Mouse (Mus musculus) kidney, embryonic 16.5 days (tissue): ENCODE measurements around the gene Knop1. TPM values are rescaled to one million over a fixed set of nuclear protein-coding genes. Genes with fewer than 3 reads are reported as not detected.

ENCODE experiments used
- ATAC-seq: fragments of 200-750 bp; cut with Nextera tagmentation; 2 replicates; pipeline ENCODE4 v1.8.0; 2017; ENCODE audit warnings: moderate TSS enrichment; ENCODE audit not compliant: low FRiP score, low TSS enrichment
- H3K27ac ChIP-seq: fragments of 300-500 bp; sonication (generic); 2 replicates; pipeline ENCODE4 v1.5.1; 2014; ENCODE audit warnings: low read length
- H3K27me3 ChIP-seq: fragments of 300-500 bp; sonication (generic); 2 replicates; pipeline ENCODE4 v1.6.1; 2014; ENCODE audit warnings: low read length, control low read depth, mixed read lengths; ENCODE audit not compliant: insufficient read depth
- H3K36me3 ChIP-seq: fragments of 300-500 bp; sonication (generic); 2 replicates; pipeline ENCODE4 v1.6.1; 2014; ENCODE audit warnings: low read length, control low read depth, mixed read lengths; ENCODE audit not compliant: insufficient read depth
- H3K4me1 ChIP-seq: fragments of 300-500 bp; sonication (generic); 2 replicates; pipeline ENCODE4 v1.6.1; 2014; ENCODE audit warnings: low read length, control low read depth, mixed read lengths; ENCODE audit not compliant: insufficient read depth
- H3K4me2 ChIP-seq: fragments of 300-500 bp; sonication (generic); replicated peaks from 2 replicates; pipeline ENCODE4 v1.6.1; 2014; ENCODE audit warnings: low read depth, low read length
- H3K4me3 ChIP-seq: fragments of 300-500 bp; sonication (generic); 2 replicates; pipeline ENCODE4 v1.5.1; 2014; ENCODE audit warnings: mild to moderate bottlenecking, low read length
- H3K9ac ChIP-seq: fragments of 300-500 bp; sonication (generic); replicated peaks from 2 replicates; pipeline ENCODE4 v1.6.1; 2014; ENCODE audit warnings: low read length
- H3K9me3 ChIP-seq: fragments of 300-500 bp; sonication (generic); 2 replicates; pipeline ENCODE4 v1.6.1; 2016; ENCODE audit warnings: low read length, control low read depth
- WGBS: fragments of 180-500 bp; shearing (Covaris S2); extraction: QIAGEN DNeasy Blood & Tissue Kit; methylation state at CpG from one replicate; pipeline ENCODE4 v1.1.7; 2014; 5-methylcytosine and 5-hydroxymethylcytosine counted together
- polyA plus RNA-seq: library from polyadenylated mRNA; unstranded; fragments of >200 nt; fragmentation: Nextera tagmentation; extraction: Ambion mirVana; gene quantifications from 2 replicates; pipeline ENCODE4 v1.2.1, GENCODE M21; 2015

Knop1 gene
- 95.7 and 113 TPM in 2 replicates for polyA plus RNA-seq

DNA sequence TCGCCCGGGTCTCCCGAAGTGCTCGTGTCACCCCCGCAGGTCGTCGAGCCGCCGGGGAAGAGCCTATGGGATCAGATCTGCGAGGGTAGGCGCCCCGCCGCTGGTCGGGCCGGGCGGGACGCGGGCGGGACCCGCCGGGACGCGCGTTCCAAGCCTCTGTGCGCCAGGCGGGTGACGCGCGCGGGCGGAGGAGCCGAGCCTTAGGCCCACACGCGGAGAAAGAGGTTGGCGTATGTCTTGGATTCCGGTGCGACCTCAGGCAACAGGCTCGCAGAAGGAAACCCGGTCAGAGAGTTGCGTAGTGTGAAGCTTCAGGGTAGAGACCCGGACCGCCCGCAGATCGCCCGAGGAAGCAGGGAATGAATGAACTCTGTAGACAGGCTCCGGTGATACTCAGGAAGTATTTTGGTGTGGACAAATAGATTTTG, at the start of gene Knop1:
Gene Knop1, minus strand, starts transcription at position 378 of the 428 bp plus-strand sequence.
- peak within 1 kb of the TSS; percentile 87 for H3K4me3 ChIP-seq
- H3K27ac ChIP-seq, result peak within 1 kb of the TSS; percentile 74
- H3K27me3 ChIP-seq, result no peaks in the 10 kb centered on the region
- H3K4me2 ChIP-seq, result peak within 1 kb of the TSS; percentile 63
- under 1% methylated on average over 46 of the region's 46 CpGs for WGBS
- H3K9ac ChIP-seq, result peak within 1 kb of the TSS; percentile 74
- no peaks in the 10 kb centered on the region for H3K9me3 ChIP-seq
- H3K4me1 ChIP-seq, result peaks cover 13% of the 10 kb centered on the region; the same call in 1 of the 2 replicates
- ATAC-seq, result peak; percentile 88
- H3K36me3 ChIP-seq, result peaks cover 16% of the 10 kb centered on the region; the same call in 1 of the 2 replicates

DNA sequence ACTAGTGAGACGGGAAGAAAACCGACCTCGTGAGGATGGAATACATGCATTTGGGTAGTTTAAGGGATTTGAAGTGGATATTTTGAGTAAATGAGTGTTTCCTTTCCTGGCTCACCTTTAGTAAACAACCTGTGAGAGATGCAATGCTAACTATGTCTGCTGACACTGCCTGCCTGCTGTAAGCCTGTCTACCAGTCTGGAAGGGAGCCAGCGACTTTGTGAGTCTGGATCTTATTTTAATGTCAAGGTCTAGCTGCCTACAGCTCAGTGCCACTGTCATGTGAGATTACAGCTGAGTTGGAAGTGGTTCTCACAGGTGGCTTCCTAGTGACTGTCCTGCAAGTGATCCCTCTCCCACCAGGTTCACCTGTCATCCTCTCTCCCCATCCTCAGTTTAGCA, 48.5 kb upstream of the Knop1 start:
- 90% methylated on average over 4 of the region's 4 CpGs for WGBS
- no peak for ATAC-seq
- H3K27ac ChIP-seq, result no peak overlapping the region

DNA sequence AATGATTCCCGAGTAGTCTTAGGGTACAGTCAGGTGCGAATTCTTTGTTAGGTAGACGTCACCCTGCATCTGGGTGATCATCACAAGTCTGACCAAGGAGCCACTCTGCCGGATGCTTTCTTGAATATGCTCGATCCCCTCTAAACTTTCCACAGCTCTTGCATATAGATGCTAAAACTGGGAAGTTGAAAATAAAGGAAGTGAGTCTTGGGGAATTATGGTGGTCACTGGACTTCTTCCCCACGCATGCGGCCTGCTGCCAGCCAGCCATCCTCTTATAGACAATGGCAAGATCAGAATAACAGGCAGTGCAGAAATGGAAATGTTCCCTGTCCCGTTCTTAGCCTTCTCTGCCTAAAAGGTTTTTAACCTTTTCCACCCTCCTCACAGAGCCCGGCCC, 47.8 kb upstream of the Knop1 start:
- H3K9me3 ChIP-seq, result no peaks in the 10 kb centered on the region
- ATAC-seq, result no peak

More for the DNA sequence above, 48.5 kb upstream of the Knop1 start:
- Histone ChIP-seq H3K9ac (no peak overlapping the region), H3K4me3 (no peak overlapping the region), H3K36me3 (no peaks in the 10 kb centered on the region), H3K4me1 (peaks cover 6% of the 10 kb centered on the region; the same call in 1 of the 2 replicates), H3K9me3 (no peaks in the 10 kb centered on the region), H3K27me3 (no peaks in the 10 kb centered on the region), H3K4me2 (no peak overlapping the region)

DNA sequence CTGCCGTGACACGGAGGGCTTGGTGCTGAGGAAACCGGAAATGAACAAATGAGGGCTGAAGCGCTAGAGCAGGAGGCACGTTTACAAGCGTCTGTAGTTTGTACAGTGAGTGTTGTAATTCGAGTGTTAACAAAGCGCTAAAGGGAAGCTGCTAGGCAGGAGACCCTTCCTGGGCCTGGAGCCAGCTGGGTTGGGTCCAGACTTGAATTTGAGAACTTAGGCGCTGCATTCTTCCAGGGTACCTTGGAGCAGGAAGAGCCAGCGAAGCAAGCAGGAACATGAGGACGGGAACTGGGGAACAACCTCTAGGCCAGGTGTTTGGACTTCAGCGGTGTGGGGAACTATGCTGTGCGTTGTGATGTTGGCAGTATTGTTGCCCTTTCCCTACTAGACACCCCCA, 46.9 kb upstream of the Knop1 start:
- no peaks in the 10 kb centered on the region for H3K27me3 ChIP-seq
- H3K9me3 ChIP-seq, result no peaks in the 10 kb centered on the region
- H3K4me1 ChIP-seq, result peaks cover 6% of the 10 kb centered on the region; the same call in 1 of the 2 replicates
- H3K9ac ChIP-seq, result no peak overlapping the region; the same call in 1 of the 2 replicates
- peak; percentile 73 for ATAC-seq
- no peaks in the 10 kb centered on the region for H3K36me3 ChIP-seq
- no peak overlapping the region for H3K4me3 ChIP-seq
- peak overlapping the region; percentile 20; the same call in 1 of the 2 replicates for H3K4me2 ChIP-seq
- WGBS, result 36% methylated on average over 13 of the region's 13 CpGs
- H3K27ac ChIP-seq, result no peak overlapping the region

More for the DNA sequence above, 47.8 kb upstream of the Knop1 start:
- Histone ChIP-seq H3K4me3 (no peak overlapping the region), H3K27ac (no peak overlapping the region), H3K9ac (no peak overlapping the region), H3K4me1 (peaks cover 6% of the 10 kb centered on the region; the same call in 1 of the 2 replicates), H3K27me3 (no peaks in the 10 kb centered on the region), H3K4me2 (no peak overlapping the region), H3K36me3 (no peaks in the 10 kb centered on the region)
- WGBS, result 92% methylated on average over 9 of the region's 9 CpGs

DNA sequence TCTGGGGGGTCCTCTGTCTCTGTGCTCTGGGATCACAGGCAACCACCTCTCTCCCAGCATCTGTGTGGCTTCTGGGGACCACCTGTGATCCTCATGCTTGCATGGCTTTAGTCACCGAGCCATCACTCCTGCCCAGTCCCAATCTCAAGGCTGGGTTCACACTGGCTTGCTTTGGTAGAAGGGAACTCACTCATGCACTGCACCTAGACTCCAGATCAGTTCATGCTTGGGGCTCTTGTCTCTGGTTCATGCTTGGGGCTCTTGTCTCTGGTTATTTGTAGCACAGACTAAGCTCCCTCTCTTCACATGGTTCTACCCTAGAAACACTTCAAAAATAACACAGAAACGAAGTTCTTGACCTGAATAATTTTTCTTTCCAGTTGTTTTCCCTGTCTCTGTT, 44.0 kb upstream of the Knop1 start:
- Histone ChIP-seq H3K4me3 (no peak overlapping the region), H3K27me3 (no peaks in the 10 kb centered on the region), H3K4me2 (no peak overlapping the region), H3K4me1 (peaks cover 6% of the 10 kb centered on the region; the same call in 1 of the 2 replicates), H3K9ac (no peak overlapping the region), H3K36me3 (no peaks in the 10 kb centered on the region), H3K9me3 (no peaks in the 10 kb centered on the region), H3K27ac (no peak overlapping the region)
- WGBS, result 78% methylated on average over 2 of the region's 2 CpGs
- ATAC-seq, result no peak

DNA sequence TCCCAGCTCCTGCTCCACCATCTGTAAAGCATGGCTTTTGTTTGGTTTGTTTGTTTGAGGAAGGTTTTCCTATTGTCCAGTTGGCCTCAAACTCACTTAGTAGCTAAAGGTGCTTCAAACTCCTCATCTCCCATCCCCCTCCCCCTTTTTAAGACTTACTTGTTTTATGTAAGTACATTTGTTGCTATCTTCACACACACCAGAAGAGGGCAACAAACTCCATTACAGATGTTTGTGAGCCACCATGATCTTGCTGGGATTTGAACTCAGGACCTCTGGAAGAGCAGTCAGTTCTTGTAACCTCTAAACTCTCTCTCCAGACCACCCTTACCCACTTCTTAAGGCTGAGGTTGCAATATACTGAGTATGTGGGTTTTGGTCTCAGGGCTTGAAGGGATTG, 42.0 kb upstream of the Knop1 start:
- Histone ChIP-seq H3K4me3 (no peak overlapping the region), H3K4me2 (no peak overlapping the region), H3K9me3 (no peaks in the 10 kb centered on the region), H3K9ac (no peak overlapping the region), H3K27ac (no peak overlapping the region), H3K36me3 (no peaks in the 10 kb centered on the region), H3K27me3 (no peaks in the 10 kb centered on the region), H3K4me1 (peaks cover 6% of the 10 kb centered on the region; the same call in 1 of the 2 replicates)
- ATAC-seq, result no peak

DNA sequence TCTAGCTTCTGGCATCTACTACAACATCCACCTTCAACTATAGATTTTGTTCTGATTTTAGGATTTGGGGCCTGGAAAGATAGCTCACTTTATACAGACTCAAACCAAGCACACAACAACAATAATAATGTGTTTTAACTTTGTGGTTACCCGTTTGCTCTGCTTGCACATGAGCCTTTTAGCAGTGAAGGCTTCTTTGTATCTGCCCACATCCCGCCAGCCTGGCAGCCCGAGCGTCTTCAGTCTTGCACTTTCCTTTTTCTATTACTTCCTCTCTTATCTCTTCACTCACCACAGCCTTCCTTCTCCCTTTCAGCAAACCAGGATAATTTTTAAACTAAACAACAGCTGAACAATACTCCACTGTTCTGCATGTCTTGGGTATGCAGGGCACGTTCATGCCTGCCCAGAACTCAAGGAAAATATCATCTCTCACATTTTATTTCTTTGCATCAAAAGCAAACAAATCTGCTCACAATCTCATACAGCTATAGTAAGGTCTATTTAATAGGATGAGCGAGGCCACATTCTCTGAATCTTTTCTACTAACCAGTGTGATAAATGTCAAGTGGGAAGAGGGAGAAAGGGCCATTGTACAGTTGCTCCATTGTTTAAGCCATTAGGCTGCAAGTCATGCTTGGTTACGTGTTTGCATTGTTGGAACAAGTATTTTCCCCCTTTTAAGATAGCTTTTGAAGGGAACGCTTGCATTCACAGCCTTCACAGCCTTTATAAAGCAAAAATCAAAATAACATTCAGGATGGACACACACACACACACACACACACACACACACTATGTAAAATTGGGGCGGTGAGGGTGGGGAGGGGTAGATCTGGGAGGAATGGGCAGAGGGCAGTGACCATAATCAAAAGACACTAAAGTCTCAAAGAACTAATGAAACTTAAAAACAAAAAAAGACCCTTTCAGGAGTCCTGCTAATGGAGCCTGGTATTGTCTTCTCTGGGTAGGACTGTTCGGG, 39.7 kb upstream of the Knop1 start:
- H3K27ac ChIP-seq, result no peak overlapping the region; the same call in 1 of the 2 replicates
- no peaks in the 10 kb centered on the region for H3K27me3 ChIP-seq
- 72% methylated on average over 10 of the region's 10 CpGs for WGBS
- H3K36me3 ChIP-seq, result no peaks in the 10 kb centered on the region
- H3K9me3 ChIP-seq, result no peaks in the 10 kb centered on the region
- H3K4me2 ChIP-seq, result no peak overlapping the region
- no peak overlapping the region for H3K4me3 ChIP-seq
- no peak for ATAC-seq
- no peak overlapping the region for H3K9ac ChIP-seq
- H3K4me1 ChIP-seq, result no peaks in the 10 kb centered on the region

DNA sequence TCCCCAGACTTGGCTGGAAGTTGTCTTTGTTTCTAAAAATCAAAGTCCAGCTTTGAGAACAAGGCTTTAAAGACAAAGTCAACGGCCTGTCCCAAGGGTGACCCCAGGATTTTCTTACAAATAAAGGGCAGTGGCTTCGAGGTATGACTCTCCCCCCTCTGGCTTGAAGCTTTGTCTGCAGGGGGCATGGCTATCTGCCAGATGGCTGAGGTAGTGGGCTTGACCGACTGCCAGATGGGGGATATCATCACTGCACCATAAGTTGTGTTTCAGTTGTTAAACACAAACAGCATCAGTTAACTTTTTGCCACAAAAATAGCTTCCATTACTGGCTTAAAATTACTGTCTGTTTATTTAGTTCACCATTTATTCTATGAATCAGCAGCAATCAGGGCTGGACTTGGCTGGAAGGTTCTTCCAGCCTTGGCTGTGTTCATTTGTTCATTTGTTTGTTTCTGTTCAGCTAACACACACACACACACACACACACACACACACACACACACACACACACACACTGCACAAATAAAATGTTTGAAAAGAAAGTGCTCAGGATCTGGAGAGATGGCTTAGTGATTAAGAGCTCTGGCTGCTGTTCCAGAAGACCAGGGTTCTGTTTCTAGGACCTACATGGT, 33.1 kb upstream of the Knop1 start:
- Histone ChIP-seq H3K36me3 (no peaks in the 10 kb centered on the region), H3K9ac (no peak overlapping the region), H3K27me3 (no peaks in the 10 kb centered on the region), H3K9me3 (no peaks in the 10 kb centered on the region), H3K4me2 (no peak overlapping the region), H3K27ac (no peak overlapping the region), H3K4me3 (no peak overlapping the region), H3K4me1 (no peaks in the 10 kb centered on the region; the same call in 1 of the 2 replicates)
- WGBS, result 17% methylated on average over 3 of the region's 3 CpGs
- ATAC-seq, result no peak

DNA sequence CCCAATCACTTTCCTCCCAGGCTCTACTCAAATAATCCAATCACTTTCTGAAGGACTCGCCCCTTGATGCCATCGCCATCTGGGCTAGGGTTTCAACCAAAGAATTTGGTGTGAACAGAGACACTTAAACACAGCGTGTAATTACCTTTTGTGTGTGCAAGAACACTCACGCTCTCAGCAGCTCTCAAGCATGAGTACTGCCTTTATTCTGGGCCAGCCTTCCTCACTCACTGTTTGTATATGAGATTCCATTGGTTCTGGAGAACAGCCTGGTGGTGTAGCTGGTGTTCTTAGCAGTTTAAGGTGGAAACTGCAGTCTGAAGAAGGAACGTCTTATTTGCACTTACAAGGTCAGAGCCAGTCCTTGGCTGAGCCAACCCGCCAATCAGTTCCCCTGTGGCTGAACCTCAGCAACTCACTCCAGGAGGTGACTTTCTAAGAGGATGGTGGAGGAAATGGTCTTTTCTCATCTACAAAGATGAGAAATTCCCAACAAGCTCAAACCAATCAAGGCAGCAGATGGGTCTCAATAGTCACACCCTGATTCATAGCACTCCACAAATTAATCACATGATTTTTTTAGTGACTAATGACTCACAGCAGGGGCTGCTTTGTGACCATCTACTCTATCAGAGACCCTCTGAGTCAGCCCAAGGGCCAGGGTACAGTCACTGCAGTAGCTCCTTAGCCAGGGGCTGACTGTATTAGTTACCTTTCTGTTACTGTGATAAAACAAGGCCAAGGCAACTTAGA, 31.4 kb upstream of the Knop1 start:
- 45% methylated on average over 6 of the region's 6 CpGs for WGBS
- H3K36me3 ChIP-seq, result no peaks in the 10 kb centered on the region
- H3K27ac ChIP-seq, result no peak overlapping the region
- no peak overlapping the region for H3K9ac ChIP-seq
- no peak for ATAC-seq
- H3K9me3 ChIP-seq, result no peaks in the 10 kb centered on the region
- H3K4me3 ChIP-seq, result no peak overlapping the region
- H3K4me2 ChIP-seq, result no peak overlapping the region
- H3K4me1 ChIP-seq, result no peaks in the 10 kb centered on the region; the same call in 1 of the 2 replicates
- H3K27me3 ChIP-seq, result no peaks in the 10 kb centered on the region
